Mouse (Mus musculus): ENCODE results near the gene Nova1. TPM values are rescaled to one million over a fixed set of nuclear protein-coding genes. Genes with fewer than 3 reads are reported as not detected.

The Nova1 gene
- total RNA-seq (2021) = 10 to 100 TPM; 39.3 to 45.0 TPM

DNA sequence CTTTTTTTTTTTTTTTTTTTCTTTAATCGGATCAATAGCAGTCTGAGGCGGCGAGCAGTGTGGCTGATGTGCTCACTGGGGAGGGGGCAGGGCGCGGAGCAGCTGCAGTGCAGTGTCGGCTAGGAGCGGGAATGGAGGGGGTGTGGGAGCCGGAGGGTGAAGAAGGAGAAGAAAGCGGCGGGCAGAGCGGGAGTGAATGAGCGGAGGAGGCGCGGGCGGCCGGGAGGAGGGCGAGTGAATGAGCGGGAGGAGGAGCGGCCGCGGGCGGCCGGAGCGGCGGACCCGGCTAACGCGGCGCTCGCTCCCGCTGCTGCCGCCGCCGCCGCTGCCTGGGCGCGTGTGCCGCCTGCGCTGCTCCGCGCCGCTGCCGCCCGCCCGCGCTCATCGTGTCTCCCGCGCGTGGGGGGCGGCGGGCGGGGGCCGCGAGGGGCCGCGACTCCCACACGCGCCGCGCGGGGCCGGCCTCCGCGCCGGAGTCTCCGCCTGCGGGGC, at the start of gene Nova1:
Gene Nova1 (minus strand): TSS at position 74 of the 492 bp plus-strand sequence.
- peak; percentile 67 to 89 for DNase-seq (ENCODE audit: extremely low spot score in 1 of 2, low spot score in 2 of 2)
- intact Hi-C loops (cut with DNase I) = loop anchor here (10.0 kb wide), 3 partner anchors 184 to 884 kb away; no protein-coding TSS in a partner anchor

DNA sequence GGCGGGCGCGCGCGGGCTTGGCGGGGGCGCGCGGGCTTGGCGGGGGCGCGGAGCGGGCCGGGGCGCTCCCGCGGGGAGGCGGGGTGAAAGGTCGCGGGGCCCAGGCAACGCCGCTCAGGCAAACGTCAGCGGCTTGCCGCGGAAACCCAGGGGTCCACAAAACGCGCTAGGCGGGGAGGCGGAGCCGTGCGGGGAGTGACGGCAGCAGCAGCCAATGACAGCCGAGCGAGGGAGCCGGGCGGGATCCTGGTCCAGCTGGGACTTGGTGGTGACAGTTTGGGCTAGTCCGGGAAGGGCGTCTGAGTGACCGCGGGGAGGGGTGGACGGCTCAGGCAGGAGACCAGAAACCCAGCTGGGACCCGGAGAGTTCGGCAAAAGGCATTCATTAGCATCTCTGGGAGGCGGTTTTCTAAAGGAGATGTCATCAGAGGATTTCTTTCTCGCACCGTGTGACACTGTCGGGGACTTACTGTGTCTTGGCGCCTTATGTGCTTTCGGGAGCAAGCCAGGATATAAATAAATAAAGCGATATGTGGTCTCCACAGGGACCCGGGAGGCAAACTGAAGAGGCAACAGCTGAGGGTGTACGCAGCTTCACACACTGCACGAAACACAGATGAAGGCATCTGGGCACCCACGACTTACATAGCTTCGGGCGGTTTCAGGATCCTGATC, 756 bp upstream of the Nova1 start:
- peak; percentile 95 to 96 for DNase-seq (ENCODE audit: extremely low spot score in 1 of 2, low spot score in 2 of 2)
- intact Hi-C loops (cut with DNase I) = loop anchor here (10.0 kb wide), 3 partner anchors 185 to 885 kb away; no protein-coding TSS in a partner anchor

DNA sequence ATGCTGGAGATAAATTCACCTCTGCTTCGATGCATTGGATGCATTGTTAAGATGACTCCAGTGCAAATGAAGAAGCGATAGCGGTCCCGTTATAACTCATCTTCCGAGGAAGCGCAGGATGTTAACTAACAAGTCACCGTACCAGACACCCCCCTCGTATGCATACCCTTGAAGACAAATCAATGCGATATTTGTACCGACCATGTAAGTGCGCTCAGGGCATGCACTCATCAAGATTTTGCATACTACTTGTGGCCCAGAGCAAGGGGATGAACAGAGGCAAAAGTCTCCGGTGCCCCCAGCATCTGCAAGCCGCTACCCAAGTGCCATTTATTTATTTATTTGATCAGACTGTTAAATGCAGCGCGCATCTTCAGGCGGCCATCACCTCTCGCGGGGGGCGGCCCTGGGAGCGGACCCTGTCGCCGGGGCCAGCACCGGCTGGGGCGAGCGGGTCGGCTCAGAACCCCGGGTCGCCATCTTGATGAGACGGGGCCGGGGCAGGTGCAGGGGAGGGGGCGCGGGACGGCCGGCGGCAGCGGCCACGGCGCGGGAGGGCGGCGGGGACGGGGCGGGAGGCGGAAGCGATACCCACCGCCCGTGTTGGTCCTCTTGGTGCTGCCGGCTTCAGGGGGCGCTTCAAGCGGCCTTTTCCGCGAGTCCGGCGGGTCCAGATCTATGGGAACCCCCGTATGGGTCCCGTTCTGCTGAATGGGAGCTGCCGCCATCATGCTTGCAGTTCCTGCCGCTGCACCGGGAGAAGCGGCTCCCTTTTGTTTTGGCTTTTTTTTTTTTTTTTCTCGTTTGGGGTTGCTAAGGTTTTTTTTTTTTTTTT, 491 bp downstream of the Nova1 start:
- intact Hi-C loops (cut with DNase I) = loop anchor here (10.0 kb wide), 3 partner anchors 183 to 883 kb away; no protein-coding TSS in a partner anchor
- DNase-seq (ENCODE audit: extremely low spot score in 1 of 2, low spot score in 2 of 2) = peak; percentile 64 to 76

DNA sequence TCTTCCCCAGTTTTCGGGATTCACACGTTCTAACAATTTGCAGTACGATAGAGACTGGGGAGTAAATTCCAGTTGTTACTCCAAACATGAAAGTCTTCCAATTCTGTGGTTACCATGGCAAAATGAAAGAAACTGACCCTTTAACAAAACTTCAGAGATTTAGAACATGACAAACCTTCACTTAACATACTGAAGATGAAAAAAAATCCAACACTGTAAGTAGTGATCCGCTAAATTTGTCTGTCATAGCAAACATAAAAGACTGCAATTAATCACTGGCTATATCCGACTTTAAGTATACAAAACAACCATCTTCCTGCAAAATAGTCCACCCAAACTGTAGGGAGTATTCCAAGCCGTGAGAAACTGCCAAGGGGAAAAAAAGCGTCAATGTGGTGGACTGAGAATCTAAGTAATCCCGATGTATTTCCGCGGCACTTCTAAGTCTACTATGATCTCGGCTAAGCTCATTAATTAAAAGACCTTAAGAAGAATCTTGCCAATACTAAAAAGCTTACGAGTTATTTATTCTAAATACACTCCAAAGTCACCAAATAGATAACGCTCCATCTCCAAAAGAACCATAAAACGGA, 1.4 kb downstream of the Nova1 start:
- intact Hi-C loops (cut with DNase I) = loop anchor here (10.0 kb wide), 3 partner anchors 183 to 883 kb away; no protein-coding TSS in a partner anchor
- DNase-seq (ENCODE audit: extremely low spot score in 1 of 2, low spot score in 2 of 2) = no peak

DNA sequence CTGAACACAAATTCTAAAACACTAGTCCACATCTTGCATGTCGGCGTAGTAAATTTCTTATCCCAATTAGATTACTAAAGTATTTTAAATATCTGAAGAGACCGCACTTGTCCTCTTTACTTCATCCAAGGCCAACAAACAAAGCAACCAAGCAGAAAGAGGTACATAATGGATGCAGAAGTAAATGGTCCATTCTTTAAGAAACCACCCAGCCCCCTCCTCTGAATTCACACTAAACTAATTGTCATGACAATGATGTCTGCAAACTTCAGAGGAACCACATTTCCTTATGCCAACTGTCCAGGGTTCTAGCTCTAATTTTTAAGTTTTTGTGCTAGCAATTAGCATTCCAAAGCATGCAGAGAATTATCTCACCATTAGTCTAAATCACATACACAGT, 2.4 kb downstream of the Nova1 start:
- DNase-seq (ENCODE audit: extremely low spot score in 1 of 2, low spot score in 2 of 2) = no peak
- intact Hi-C loops (cut with DNase I) = loop anchor here (10.0 kb wide), 3 partner anchors 181 to 881 kb away; no protein-coding TSS in a partner anchor

DNA sequence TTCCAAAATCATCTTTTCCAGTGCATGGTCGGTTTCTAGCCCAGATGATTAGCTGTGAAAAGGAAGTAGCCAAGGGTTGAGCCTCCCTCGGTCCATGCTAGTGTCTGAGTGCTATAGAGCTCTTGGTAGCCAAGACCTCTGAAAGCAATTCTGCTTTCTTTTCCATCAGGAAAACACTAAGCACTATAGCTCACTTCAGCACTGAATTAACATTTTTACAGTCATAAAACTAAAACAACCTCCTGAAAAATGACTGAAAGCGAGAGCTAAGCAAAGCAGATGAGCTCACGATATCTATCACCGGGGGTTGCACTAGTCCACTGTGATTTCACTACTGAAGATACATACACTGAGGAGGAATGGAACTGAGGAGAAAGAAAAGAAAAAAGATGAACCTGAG, 3.0 kb downstream of the Nova1 start:
- intact Hi-C loops (cut with DNase I) = loop anchor here (10.0 kb wide), 3 partner anchors 181 to 881 kb away; no protein-coding TSS in a partner anchor

DNA sequence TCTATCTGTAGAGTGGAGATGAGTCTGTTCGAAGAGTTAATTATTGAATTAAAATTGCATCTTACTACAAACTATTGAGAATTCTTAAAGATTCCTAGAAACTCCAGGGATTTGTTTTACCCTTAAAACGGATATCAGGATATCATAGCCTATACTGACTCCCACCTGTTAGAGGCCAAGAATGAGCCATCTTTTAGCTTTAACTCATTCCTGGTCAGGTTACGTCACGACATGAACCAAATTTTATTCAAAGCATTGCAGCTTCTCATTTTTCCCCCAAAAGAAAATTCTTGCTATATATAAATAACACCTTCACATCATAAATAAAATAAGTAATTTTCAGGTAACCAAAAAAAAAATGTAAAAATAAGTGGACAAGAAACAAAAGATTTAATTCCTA, 3.9 kb downstream of the Nova1 start:
- intact Hi-C loops (cut with DNase I) = loop anchor here (10.0 kb wide), 3 partner anchors 180 to 880 kb away; no protein-coding TSS in a partner anchor
- DNase-seq (ENCODE audit: extremely low spot score in 1 of 2, low spot score in 2 of 2) = no peak

More for the DNA sequence above, 3.0 kb downstream of the Nova1 start:
- DNase-seq (ENCODE audit: extremely low spot score in 1 of 2, low spot score in 2 of 2) = no peak

DNA sequence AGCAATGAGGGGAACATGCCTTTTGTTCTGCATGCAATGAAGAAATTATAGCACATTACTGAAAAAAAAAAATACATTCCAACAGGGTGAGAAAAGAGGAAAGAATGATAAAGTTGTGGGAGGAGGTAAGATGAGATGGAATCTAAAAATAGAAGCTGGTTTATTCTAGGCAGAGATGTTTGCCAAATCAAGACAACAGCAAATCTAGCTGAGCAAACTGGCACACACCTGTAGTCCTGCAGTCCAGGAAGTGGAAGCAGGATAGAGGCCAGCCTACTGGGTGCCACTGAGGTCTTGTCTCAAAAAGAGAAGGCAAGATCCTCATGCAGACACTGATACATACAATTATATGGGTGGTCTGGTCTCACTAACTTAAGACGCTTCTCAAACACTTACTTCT, 17.4 kb downstream of the Nova1 start:
- no peak for DNase-seq (ENCODE audit: extremely low spot score in 1 of 2, low spot score in 2 of 2)
- intact Hi-C loops (cut with DNase I) = no loop called here

DNA sequence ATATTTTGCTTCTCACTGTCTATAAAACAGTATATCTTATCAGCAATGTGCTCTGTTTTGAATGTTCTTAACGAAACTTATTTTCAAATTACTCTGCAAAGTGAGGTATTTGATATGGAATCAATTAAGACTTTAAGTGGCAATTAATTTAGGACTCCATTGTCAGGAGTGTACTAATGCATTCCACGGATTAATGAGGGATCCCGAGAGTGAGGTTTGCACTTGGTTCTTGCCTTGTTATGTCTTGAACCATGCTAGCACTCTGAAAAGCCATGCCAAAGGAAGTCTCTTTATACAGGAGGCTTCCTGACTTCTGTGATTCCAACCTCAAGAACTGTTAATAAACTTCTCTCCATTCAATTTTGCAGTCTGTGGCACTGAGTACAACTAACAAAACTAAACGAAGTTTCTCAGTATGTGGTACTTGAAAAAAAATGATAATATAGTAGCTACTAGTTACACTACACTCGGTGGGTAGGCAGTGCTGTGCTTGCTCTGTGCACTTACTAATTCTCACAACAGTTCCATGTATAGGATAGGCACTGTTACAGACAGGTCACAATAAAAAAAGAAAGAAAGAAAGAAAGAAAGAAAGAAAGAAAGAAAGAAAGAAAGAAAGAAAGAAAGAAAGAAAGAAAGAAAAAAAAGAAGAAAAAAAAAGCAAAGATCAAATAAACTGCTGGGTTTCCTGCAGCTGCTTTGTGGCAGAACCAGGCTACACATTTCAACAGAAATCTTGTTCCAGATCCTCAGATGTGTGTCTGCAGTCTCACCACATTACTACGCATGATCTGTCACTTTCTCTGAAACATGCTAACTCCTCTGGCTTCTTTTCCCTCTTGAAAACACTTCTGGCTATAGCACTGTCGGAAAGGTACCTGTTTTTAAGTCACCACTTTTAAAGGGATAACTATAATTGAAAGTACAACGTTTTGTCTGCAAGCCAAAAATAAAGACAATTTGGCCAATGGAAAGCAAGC, 36.1 kb downstream of the Nova1 start:
- DNase-seq (ENCODE audit: extremely low spot score in 1 of 2, low spot score in 2 of 2) = no peak
- intact Hi-C loops (cut with DNase I) = no loop called here

DNA sequence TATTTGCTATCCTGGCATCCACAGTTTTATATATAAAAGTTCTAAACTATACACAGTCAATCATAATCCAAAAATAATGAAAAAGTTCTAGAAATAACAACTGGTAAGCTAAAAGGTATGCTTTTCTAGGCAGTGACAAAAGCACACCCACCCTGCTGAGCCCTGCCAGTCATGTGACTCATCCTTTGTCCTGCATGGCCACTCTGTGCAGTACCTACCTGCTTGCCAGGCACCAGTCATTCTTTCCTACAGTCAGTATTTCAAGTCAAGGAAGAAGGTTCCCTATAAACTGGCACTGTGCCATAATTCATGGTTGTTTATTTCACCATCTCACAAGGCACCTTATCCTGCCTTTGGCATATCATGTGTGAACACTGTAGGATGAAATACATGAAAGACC, 37.2 kb downstream of the Nova1 start:
- no peak for DNase-seq (ENCODE audit: extremely low spot score in 1 of 2, low spot score in 2 of 2)
- intact Hi-C loops (cut with DNase I) = no loop called here

DNA sequence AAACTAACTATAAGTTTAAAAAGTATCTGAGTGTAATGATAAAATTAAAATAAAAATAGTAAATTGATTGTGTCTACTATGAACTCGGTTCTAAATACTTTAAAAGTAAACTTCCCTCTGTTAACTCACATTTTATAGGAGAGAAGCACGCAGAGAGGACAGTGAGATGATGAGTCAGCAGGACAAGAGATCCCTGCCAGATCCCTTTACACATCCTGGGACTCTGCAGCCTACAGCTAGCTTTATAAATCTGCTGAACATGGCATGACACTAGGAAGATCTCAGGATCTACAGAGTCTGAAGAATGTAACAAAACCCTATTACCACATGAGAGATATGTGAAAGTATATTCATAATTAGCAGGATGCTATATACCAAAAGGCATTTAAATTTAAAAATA, 37.7 kb downstream of the Nova1 start:
- intact Hi-C loops (cut with DNase I) = no loop called here
- no peak for DNase-seq (ENCODE audit: extremely low spot score in 1 of 2, low spot score in 2 of 2)

DNA sequence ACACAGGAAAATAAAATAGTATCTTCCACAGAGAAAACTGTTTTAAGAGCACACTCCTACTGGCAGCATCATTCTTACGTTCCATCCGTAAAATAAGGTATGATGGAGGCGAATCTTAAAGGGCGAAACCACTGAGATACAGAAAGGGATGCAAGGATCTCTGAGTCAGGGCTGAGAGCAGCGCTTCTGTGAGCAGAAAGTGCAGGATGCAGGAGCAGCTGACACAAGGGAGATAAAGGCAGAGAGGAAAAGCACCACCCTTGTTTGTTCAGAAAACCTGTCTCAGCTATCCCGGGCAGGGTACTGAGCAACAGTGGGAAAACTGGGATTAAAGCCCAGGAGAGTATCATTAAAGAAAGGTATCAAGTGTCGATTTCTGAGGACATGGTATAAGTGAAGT, 59.3 kb downstream of the Nova1 start:
- intact Hi-C loops (cut with DNase I) = no loop called here

DNA sequence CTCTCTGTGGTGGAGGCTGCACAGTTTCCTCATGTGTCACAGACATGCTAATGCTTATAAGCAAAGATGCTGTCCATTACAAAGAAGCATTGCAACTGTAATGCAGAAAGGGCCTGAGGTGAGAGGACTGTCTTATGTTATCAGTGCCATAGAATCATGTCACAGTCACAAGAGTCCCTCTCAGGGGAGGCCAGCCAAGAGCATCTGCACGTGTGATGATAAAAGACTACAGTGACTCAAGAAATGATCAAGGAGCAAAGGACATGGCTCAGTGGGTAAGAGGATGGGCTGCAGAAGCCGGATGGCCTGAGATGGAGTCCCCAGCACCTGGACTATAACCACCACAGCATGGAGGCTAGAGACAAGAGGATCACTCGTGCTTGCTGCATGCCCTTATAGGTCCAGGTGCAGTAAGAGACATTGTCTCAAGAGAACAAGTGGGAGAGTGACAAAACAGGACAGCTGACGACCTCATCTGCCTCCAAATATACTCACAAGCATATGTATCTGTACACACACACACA, 64.3 kb downstream of the Nova1 start:
- no peak for DNase-seq (ENCODE audit: extremely low spot score in 1 of 2, low spot score in 2 of 2)
- intact Hi-C loops (cut with DNase I) = no loop called here

More for the DNA sequence above, 59.3 kb downstream of the Nova1 start:
- no peak for DNase-seq (ENCODE audit: extremely low spot score in 1 of 2, low spot score in 2 of 2)

DNA sequence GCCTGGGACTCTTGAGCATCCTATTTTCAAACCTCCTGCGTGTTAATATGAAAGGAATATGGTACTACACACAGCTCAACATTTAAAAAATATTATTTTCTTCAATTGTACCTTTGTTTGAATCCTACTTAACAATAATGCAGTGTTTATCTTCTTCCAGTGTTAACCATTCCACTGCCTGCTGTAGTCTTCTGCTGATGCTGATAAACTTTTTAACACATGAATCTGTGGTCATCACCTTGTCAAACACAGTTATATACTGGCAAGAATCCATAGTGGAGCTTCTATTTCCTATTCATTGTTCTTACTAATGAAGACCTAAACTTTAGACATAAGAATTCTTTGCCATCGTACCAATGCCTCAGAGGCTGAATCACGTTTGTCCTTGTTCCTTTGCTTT, 65.6 kb downstream of the Nova1 start:
- intact Hi-C loops (cut with DNase I) = no loop called here
- DNase-seq (ENCODE audit: extremely low spot score in 1 of 2, low spot score in 2 of 2) = no peak

DNA sequence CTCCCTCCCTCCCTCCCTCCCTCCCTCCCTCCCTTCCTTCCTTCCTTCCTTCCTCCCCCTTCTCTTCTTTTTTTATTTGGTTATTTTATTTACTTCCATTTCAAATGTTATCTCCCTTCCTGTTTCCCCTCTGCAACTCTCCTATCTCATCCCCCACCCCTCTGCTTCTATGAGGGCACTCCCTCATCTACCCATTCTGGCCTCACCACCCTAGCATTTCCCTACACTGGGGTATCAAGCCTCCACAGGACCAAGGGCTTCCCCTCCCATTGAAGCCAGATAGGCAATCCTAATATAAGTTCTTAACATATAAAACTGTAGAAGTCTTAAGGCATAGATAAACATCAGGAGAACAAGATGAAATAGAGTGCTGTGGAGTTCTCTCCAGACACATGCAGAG, 85.5 kb downstream of the Nova1 start:
- DNase-seq (ENCODE audit: extremely low spot score in 1 of 2, low spot score in 2 of 2) = no peak
- intact Hi-C loops (cut with DNase I) = no loop called here

DNA sequence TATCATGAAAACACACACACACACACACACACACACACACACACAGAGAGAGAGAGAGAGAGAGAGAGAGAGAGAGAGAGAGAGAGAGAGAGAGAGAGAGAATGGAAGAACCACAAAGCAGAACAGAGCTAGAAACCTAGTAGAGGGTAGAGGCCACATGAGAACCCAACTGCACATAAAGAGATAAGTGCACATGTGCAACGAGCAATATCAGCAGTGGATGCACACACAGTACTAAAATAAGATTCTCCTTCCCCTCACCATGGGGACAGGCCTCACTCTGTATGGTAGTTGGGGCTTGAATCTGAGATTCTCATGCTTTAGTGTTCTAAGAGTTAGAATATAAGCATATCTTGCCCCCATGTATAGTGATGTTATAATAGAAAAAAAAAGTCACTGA, 86.8 kb downstream of the Nova1 start:
- DNase-seq (ENCODE audit: extremely low spot score in 1 of 2, low spot score in 2 of 2) = no peak
- intact Hi-C loops (cut with DNase I) = no loop called here

DNA sequence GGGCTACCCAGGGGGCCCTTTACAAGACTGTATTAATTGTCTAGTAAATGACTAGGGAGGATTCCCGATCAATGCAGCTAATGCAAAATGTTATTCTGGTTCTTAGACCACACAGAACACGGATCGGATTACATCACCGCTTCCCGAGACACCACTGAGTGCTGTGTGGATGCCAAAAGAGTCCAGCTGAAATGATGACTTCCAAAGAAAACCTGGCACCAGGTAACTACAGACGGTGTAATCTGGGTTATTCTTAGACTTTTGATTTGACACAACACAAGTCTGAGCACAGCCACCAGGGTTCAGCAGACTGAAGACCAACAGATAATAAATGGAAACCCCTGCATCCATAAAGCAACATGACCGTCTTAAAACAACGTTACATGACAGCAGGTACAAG, 96.8 kb downstream of the Nova1 start:
- intact Hi-C loops (cut with DNase I) = no loop called here
- no peak for DNase-seq (ENCODE audit: extremely low spot score in 1 of 2, low spot score in 2 of 2)

DNA sequence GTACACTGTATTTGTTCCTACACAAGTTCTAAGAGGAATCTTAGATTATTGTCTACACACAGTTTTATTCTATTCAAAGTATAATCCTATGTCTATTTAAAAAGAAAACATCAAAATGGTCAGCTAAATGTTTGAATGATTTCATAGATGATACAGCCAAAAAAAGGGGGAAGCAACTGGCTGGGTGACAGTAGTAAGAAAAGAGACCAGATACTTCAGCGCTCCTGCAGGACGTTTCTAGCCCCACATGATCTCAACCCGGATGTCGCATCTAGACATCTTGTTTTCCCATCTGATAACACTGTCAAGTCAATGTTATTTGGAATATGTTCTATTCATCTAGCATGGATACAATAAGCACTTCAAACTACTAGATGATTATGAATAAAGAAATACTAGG, 99.7 kb downstream of the Nova1 start:
- intact Hi-C loops (cut with DNase I) = no loop called here
- no peak for DNase-seq (ENCODE audit: extremely low spot score in 1 of 2, low spot score in 2 of 2)

Measured in left cerebral cortex, postnatal 10 days (tissue).